Mouse (Mus musculus) kidney, adult 9 months (tissue): ENCODE measurements around the gene Lhx3.

Experiments used
- DNase-seq: peaks from one replicate; pipeline ENCODE4 v3.0.0; 2022

Gene Lhx3

GRCm38 (mm10) chr2:26208126-26208789 is at the start of gene Lhx3:
Gene Lhx3, minus strand, starts transcription at chr2:26208289.
- DNase-seq, result peak; percentile 88

GRCm38 (mm10) chr2:26257315-26258096 is 49.4 kb upstream of the Lhx3 start:
- DNase-seq, result no peak

DNA sequence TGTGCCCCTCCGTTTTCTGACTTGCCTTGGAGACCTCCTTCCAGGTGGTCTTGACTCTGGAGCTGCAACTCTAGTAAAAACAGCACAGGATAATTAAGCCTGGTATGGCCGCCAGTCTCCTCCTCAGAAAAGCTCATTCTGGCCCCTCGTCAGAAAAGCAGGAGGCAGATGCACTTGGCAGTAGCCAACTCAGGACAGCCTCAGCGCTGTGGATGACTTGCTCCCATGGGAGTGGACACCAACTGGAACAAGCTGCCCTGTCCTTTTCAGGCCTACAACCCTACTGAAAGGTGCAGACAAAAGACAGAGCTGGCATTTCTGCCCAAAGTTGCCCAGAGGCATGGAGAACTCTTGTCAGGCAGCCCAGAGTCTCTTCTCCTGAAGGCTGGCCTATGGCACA is 46.7 kb upstream of the Lhx3 start:
- DNase-seq, result no peak

DNA sequence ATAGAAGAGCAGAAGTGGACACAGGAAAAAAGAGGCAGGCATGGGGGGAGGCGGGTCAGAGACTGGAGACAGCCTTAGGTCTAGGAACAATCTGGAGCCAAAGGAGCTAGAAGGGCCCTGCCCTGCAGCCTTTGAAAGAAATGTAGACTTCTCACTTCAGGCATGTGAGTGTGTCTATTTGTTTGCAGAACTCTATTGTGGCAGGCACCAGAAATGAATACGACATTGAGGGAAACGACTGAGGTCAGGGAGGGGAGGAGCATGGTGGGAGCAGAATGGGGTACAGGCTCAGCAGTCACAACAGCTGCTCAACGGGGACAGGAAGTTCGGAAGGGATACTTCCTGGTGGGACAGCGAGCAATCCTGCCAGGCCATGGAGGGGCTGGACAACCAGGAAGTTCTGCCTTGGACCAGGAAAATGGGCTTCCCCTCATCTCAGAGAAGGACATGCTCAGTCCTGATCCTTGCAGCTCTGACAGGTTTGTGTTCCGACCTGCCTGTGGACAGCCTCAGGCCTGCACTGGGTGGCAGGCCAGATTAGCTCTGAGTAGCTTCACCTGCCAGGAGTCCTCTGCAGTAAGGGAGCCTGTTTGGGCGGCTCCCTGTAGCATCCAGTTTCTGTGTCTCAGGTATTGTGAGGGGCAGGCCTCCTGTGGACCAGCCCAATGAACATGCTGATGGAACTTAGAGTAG is 44.6 kb upstream of the Lhx3 start:
- DNase-seq, result no peak

DNA sequence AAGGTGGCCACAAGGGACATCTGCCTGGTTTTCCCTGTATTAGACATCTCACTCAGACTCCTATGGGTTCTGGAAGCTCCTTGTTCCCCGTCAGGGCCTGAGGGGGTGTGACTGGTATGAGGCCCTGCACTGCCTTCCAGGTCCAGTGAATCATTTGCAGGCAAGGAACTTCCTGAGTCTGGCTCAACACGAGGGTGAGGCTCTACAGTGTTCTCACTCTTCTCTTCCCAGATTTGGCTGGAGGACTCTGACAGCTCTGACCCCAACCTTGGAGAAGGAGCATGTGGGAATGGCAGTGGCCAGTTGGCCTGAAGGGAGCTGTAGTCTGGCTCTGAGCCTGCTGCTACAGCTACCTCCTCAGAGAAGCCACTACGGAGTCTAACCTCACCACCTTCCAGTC is 39.4 kb upstream of the Lhx3 start:
- no peak for DNase-seq

DNA sequence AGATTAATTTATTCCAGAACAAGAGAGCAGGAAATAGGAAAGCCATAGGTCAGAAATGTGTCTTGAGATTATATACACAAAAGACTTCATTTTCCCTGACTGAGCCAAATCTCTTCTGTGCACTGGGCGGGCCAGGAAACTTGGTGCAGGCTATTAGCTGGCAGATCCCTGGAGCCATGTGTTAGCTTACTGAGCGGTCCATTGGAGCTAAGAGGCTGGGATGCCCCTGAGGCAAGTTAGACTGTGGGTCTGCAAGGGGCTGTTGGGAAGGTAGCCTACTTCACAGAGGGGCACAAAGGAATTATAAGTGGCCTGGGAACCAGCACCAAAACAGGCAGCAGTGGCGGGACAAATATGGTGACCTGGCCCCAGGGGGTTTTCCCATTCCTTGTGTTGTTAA is 32.8 kb upstream of the Lhx3 start:
- no peak for DNase-seq

DNA sequence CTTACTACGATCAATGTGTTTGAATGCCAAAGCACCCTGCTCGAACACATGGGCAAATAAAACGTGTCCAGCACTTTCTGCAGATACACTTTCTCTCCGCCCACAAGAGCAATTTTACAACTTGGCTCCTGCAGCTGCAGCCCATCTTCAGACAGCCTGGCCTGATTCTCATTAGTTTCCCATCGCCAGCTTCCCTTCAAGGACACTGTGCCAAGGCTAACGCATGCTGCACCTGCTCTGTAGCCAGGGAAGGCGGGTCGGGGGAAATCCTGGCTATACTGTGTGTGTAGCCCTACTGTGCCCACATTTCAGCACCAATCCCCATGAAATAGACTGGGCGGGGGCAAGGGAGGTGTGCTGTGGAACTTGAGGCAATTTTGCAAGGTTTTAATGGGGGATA is 32.2 kb upstream of the Lhx3 start:
- DNase-seq, result no peak

DNA sequence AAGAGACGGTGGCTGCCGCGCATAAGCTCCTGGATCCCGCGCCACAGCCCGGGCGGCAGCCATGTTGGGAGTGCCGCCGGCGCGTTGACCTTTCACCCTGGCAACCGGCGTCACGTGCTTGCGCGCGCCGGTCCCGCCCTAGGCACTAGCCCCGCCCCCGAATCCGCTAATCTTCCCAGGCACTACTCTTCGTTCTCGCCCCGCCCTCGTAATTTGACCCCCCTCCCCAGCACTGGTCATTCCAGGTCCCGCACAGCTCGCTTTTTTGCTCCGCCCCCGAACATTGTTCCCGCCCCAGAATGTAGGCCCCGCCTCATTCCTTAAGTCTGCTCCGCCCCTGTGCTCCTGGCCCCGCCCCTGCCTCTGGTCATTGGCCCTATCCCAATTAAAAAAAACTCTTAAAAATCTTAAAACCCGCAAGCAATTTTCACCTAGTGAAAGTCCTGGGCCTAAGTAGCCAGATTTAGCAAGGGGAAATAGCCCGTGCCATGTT is 29.2 kb upstream of the Lhx3 start, which contains the start of gene Qsox2:
Gene Qsox2, minus strand, starts transcription at position 236 of the 493 bp plus-strand sequence.
- peak; percentile 95 for DNase-seq

GRCm38 (mm10) chr2:26236681-26237289 is 28.7 kb upstream of the Lhx3 start:
- DNase-seq, result peak; percentile 7

DNA sequence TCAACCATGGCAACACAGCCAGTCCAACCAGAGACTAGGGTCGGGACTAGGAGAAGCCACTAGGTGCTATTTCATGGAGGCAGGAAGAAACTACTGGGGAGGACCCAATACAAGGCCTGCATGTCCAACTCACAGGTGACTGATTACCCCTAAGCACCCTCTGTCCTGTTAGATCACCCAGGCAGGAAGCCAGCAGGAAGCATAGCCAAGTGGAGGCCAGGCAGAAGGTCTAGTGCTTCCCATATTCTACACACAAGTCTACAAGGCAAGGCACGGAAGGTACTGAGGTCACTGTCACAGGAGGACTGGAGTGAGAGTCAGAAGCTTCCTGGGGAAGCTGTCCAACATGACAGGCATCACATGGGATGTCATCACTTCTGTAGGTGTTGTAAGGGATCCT is 26.7 kb upstream of the Lhx3 start:
- peak; percentile 35 for DNase-seq

- no peak for DNase-seq
Measured at GRCm38 (mm10) chr2:26234253-26234652, 26.2 kb upstream of the Lhx3 start.

GRCm38 (mm10) chr2:26231366-26231765 is 23.3 kb upstream of the Lhx3 start:
- DNase-seq, result no peak

- DNase-seq, result no peak
Measured at GRCm38 (mm10) chr2:26230253-26230652, 22.2 kb upstream of the Lhx3 start.

DNA sequence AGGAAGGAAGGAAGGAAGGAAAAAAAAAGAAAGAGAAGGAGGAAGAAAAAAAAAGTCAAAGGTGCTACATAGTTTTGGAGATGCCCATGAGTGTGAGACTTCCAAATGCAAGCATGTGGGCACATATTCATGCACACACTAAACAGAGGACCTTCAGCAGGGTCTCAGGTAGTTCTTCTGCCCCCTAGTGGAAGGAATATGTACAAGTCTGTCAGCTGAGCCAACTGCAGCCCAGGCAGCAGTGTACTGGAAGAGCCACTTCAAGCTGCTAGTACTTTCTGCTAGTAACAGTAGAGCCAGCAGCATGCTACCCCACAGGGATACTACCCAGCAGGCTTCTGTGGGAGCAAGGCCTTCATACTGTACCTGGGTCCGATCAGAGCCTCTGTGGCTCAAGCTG is 19.7 kb upstream of the Lhx3 start:
- DNase-seq, result peak; percentile 63

DNA sequence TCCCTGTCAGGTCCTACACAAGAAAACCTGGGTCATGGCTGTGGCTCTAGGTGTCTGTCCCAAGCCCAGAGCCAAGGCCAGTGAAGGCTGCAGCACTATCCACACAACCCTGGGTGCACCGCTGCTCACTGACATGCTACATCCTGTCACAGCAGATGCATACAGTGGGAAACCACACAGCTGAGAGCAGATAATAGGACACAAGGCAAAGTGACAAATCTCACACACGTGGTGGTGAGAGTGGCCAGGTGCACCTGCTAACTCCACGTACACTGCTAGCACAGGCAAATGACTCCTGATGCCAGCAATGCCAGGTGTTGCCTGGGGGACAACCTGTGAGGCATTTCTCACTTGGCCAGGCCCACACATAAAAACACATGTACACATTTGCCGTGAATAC is 17.2 kb upstream of the Lhx3 start:
- DNase-seq, result no peak

DNA sequence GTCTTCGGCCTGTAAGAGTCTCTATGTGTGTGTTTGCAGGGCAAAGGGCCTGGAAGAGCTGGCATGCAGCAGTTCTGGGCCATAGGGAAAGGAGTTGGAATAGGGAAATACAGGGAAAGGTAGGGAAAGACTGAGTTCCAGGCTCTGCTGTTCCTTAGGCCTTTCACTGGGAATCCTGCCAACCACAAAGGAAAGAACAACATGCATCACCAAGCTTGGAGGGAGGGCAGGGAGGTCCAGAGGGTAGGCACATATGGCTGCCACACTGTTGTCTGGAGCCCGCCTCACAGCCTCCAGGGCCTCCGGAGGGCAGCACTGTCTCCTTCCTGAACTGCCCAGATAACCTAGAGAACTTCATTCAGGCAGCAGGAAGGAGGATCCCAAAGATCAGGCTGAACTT is 15.9 kb upstream of the Lhx3 start:
- DNase-seq, result no peak

DNA sequence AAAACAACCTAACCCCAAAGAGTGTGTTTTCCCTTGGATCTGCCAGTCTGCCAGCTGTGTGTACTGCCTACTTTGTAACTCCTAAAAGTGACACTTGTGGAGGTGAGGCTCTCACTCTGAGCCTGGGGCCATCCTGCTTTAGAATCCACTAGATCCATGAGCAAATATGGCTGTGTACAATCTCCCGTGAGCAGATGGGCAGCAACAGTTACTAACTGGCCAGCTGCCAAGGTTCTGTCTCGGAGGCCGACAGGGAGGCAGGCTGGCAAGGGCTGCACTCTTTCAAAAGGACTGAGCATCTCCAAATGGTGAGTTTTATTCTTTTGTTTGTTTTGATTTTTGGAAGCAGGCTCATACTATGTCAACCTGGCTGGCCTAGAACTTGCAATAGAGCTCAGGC is 6.4 kb upstream of the Lhx3 start:
- DNase-seq, result no peak

- no peak for DNase-seq
Measured at GRCm38 (mm10) chr2:26209566-26209965, 1.5 kb upstream of the Lhx3 start.

DNA sequence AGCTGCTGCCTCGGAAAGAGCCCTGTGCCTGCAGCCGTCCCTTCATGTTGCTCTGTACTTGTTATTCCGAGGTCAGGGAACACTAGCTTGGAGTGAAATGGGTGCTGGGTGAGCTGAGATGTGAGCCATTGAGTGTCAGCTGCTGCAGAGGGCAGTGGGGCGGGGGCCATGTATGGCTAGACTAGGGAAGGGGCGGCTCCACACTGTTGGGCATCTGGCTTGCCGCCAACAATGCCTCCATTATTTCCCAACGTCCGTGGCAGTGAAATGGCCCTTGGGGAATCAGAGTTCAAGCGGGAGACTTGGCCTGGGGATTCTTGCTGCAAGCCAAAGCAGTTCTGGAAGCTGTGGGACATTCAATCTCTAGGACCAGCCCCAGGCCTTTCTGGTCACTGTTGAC is 530 bp downstream of the Lhx3 start:
- DNase-seq, result no peak

DNA sequence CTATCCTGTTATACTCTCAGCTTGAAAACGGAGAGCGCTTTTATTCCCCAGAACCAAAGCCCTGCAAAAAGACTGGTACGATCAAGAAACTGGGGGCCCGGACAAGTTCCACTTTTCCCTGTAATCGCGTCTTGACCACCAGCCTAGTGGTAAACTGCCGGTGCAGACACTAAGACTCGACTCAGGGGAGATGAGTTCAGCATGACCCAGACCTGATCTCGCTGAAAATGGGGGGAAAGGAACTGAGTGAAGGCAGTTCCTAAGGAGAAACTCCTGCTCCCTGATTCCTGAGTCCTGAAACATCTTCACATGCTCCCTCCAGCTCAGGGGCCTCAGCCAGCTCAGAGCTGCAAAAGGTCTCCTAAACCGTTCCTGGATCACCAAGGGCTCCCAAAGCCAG is 2.3 kb downstream of the Lhx3 start:
- DNase-seq, result no peak

GRCm38 (mm10) chr2:26205126-26205525 is 3.0 kb downstream of the Lhx3 start:
- no peak for DNase-seq

- DNase-seq, result no peak
Measured at GRCm38 (mm10) chr2:26202849-26203475, 5.1 kb downstream of the Lhx3 start.
